Mouse (Mus musculus): ENCODE results near the gene Tial1. TPM values are rescaled to one million over a fixed set of nuclear protein-coding genes. Genes with fewer than 3 reads are reported as not detected.

Gene Tial1
- total and polyA plus RNA-seq, 2 experiments from 2014 or later: 10.8 to 59.5 TPM

GRCm38 (mm10) chr7:128474322-128474721 lies 12.8 kb upstream of the Tial1 start:
- 34% methylated on average over 10 of the region's 10 CpGs for WGBS
- Histone ChIP-seq H3K9me3 (replicated peaks; ENCODE audit: control insufficient read depth, low read length) (0 out of 2 replicates have a peak, but pooled peaks cover 13% of the 10 kb centered on the region), H3K36me3 (replicated peaks; ENCODE audit: control insufficient read depth, insufficient read depth, low read length) (no peaks in the 10 kb centered on the region), H3K27ac (ENCODE audit: low read depth) (no peak overlapping the region), H3K4me1 (ENCODE audit: control insufficient read depth, insufficient read depth) (no peaks in the 10 kb centered on the region), H3K27me3 (ENCODE audit: control insufficient read depth, insufficient read depth, low read length) (no peaks in the 10 kb centered on the region), H3K4me3 (ENCODE audit: low read depth, low read length) (no peak overlapping the region; the same call in 1 of the 2 replicates), H3K4me2 (ENCODE audit: low read depth, low read length) (peak overlapping the region; percentile 50; the same call in 1 of the 2 replicates), H3K9ac (replicated peaks; ENCODE audit: low read depth, low read length) (no peak overlapping the region)
- no peak for TF ChIP-seq EP300 (IDR thresholded peaks at IDR 0.05; ENCODE audit: low read depth)
- TF ChIP-seq CTCF (IDR thresholded peaks at IDR 0.05; ENCODE audit: low read depth): peak; percentile 77
- DNase-seq (ENCODE audit: low spot score): peak; percentile 80
- ATAC-seq (ENCODE audit: insufficient read depth, low read depth): peak; percentile 92

- WGBS: 73% methylated on average over 5 of the region's 5 CpGs
- DNase-seq (ENCODE audit: low spot score) (no peak), ATAC-seq (ENCODE audit: insufficient read depth, low read depth) (no peak)
- no peak overlapping the region for H3K9ac ChIP-seq (replicated peaks; ENCODE audit: low read depth, low read length)
- peak overlapping the region; percentile 71 for H3K4me2 ChIP-seq (ENCODE audit: low read depth, low read length)
- no peak overlapping the region for H3K27ac ChIP-seq (ENCODE audit: low read depth)
- TF ChIP-seq EP300 (IDR thresholded peaks at IDR 0.05; ENCODE audit: low read depth) (no peak), CTCF (IDR thresholded peaks at IDR 0.05; ENCODE audit: low read depth) (no peak)
- H3K36me3 ChIP-seq (replicated peaks; ENCODE audit: control insufficient read depth, insufficient read depth, low read length): no peaks in the 10 kb centered on the region
- no peak overlapping the region for H3K4me3 ChIP-seq (ENCODE audit: low read depth, low read length)
- H3K4me1 ChIP-seq (ENCODE audit: control insufficient read depth, insufficient read depth): peaks cover 21% of the 10 kb centered on the region
- H3K9me3 ChIP-seq (replicated peaks; ENCODE audit: control insufficient read depth, low read length): no peaks in the 10 kb centered on the region
- H3K27me3 ChIP-seq (ENCODE audit: control insufficient read depth, insufficient read depth, low read length): no peaks in the 10 kb centered on the region
Measured at GRCm38 (mm10) chr7:128462406-128462805, 889 bp upstream of the Tial1 start.

- Histone ChIP-seq H3K4me3 (ENCODE audit: low read depth, low read length) (peak overlapping the region; percentile 74), H3K4me2 (ENCODE audit: low read depth, low read length) (peak overlapping the region; percentile 71), H3K36me3 (replicated peaks; ENCODE audit: control insufficient read depth, insufficient read depth, low read length) (no peaks in the 10 kb centered on the region), H3K9me3 (replicated peaks; ENCODE audit: control insufficient read depth, low read length) (no peaks in the 10 kb centered on the region), H3K9ac (replicated peaks; ENCODE audit: low read depth, low read length) (peak overlapping the region; percentile 78), H3K27me3 (ENCODE audit: control insufficient read depth, insufficient read depth, low read length) (no peaks in the 10 kb centered on the region), H3K27ac (ENCODE audit: low read depth) (peak overlapping the region; percentile 97), H3K4me1 (ENCODE audit: control insufficient read depth, insufficient read depth) (peaks cover 23% of the 10 kb centered on the region)
- ATAC-seq (ENCODE audit: insufficient read depth, low read depth): no peak; the same call in 1 of the 2 replicates
- TF ChIP-seq CTCF (IDR thresholded peaks at IDR 0.05; ENCODE audit: low read depth) (no peak), EP300 (IDR thresholded peaks at IDR 0.05; ENCODE audit: low read depth) (no peak)
- 0% methylated on average over 21 of the region's 23 CpGs for WGBS
- DNase-seq (ENCODE audit: low spot score): peak; percentile 23
Measured at GRCm38 (mm10) chr7:128460865-128461228, 670 bp downstream of the Tial1 start.

GRCm38 (mm10) chr7:128460131-128460864 lies 1.2 kb downstream of the Tial1 start:
- Histone ChIP-seq H3K4me1 (ENCODE audit: control insufficient read depth, insufficient read depth) (peaks cover 23% of the 10 kb centered on the region), H3K9ac (replicated peaks; ENCODE audit: low read depth, low read length) (peak overlapping the region; percentile 78), H3K36me3 (replicated peaks; ENCODE audit: control insufficient read depth, insufficient read depth, low read length) (no peaks in the 10 kb centered on the region), H3K4me3 (ENCODE audit: low read depth, low read length) (peak overlapping the region; percentile 74), H3K27ac (ENCODE audit: low read depth) (peak overlapping the region; percentile 97), H3K27me3 (ENCODE audit: control insufficient read depth, insufficient read depth, low read length) (no peaks in the 10 kb centered on the region), H3K9me3 (replicated peaks; ENCODE audit: control insufficient read depth, low read length) (no peaks in the 10 kb centered on the region), H3K4me2 (ENCODE audit: low read depth, low read length) (peak overlapping the region; percentile 71)
- DNase-seq (ENCODE audit: low spot score) (peak; percentile 36), ATAC-seq (ENCODE audit: insufficient read depth, low read depth) (no peak)
- TF ChIP-seq EP300 (IDR thresholded peaks at IDR 0.05; ENCODE audit: low read depth): no peak
- TF ChIP-seq CTCF (IDR thresholded peaks at IDR 0.05; ENCODE audit: low read depth): no peak
- under 1% methylated on average over 36 of the region's 36 CpGs for WGBS

GRCm38 (mm10) chr7:128459791-128460130 lies 1.8 kb downstream of the Tial1 start:
- Histone ChIP-seq H3K27me3 (ENCODE audit: control insufficient read depth, insufficient read depth, low read length) (no peaks in the 10 kb centered on the region), H3K9me3 (replicated peaks; ENCODE audit: control insufficient read depth, low read length) (no peaks in the 10 kb centered on the region), H3K36me3 (replicated peaks; ENCODE audit: control insufficient read depth, insufficient read depth, low read length) (peaks cover under 1% of the 10 kb centered on the region; the same call in 1 of the 2 replicates), H3K4me1 (ENCODE audit: control insufficient read depth, insufficient read depth) (peaks cover 23% of the 10 kb centered on the region), H3K4me3 (ENCODE audit: low read depth, low read length) (peak overlapping the region; percentile 74), H3K27ac (ENCODE audit: low read depth) (peak overlapping the region; percentile 97; the same call in 1 of the 2 replicates), H3K9ac (replicated peaks; ENCODE audit: low read depth, low read length) (peak overlapping the region; percentile 78), H3K4me2 (ENCODE audit: low read depth, low read length) (peak overlapping the region; percentile 71)
- WGBS: 12% methylated on average over 4 of the region's 4 CpGs
- DNase-seq (ENCODE audit: low spot score) (no peak), ATAC-seq (ENCODE audit: insufficient read depth, low read depth) (no peak)
- no peak for TF ChIP-seq EP300 (IDR thresholded peaks at IDR 0.05; ENCODE audit: low read depth)
- no peak for TF ChIP-seq CTCF (IDR thresholded peaks at IDR 0.05; ENCODE audit: low read depth)
